Mouse (Mus musculus) megakaryocyte, embryonic 14.5 days (primary cell): Measurements from ENCODE around the gene Clip3.

Experiments
- FLI1 ChIP-seq: IDR thresholded peaks from 2 replicates; pipeline ENCODE4 v1.6.1; 2012; ENCODE audit warnings: low read length, inconsistent platforms, mixed read lengths
- GATA1 ChIP-seq: IDR thresholded peaks from 3 replicates; pipeline ENCODE4 v1.6.1; 2012; ENCODE audit warnings: mixed read lengths, low read length, inconsistent platforms, borderline replicate concordance

- TF ChIP-seq GATA1 (no peak), FLI1 (no peak)
These were observed 18.6 kb downstream of the Clip3 start for GRCm38 (mm10) chr7:30310136-30310535.
